Mouse (Mus musculus) T-helper 17 cell (primary cell): ENCODE data around the gene Gstcd.

Experiments used
- in situ Hi-C, 2 experiments: fragments of 300-600 bp; cut with MboI, MseI; formaldehyde crosslinking; loops; 1 replicate in 1 of 2; 2 replicates in 1 of 2; pipeline ENCODE4 v1.15.1; 2025; ENCODE audit warnings: high pct_unique_total_duplicates in 2 of 2

Gstcd gene

GRCm38 (mm10) chr3:133091664-133092273 is at the start of gene Gstcd, which contains the start of gene Ints12:
TSS of gene Gstcd (minus strand) at chr3:133092033.
TSS of gene Ints12 (plus strand) at chr3:133091840.
- in situ Hi-C loops, result loop anchor here (5.0 to 25.0 kb wide), 3 partner anchors 421 to 1954 kb away; no protein-coding TSS in a partner anchor

GRCm38 (mm10) chr3:133132611-133133010 is 40.8 kb upstream of the Gstcd start:
- in situ Hi-C loops, result no loop called here

- in situ Hi-C loops, result no loop called here
Measured at GRCm38 (mm10) chr3:133131372-133131771, 39.5 kb upstream of the Gstcd start.

- in situ Hi-C loops, result no loop called here
Measured at GRCm38 (mm10) chr3:133113281-133113680, 21.4 kb upstream of the Gstcd start.

- in situ Hi-C loops, result no loop called here
Measured at GRCm38 (mm10) chr3:133111741-133112140, 19.9 kb upstream of the Gstcd start.

- in situ Hi-C loops, result no loop called here
Measured at GRCm38 (mm10) chr3:133109844-133110243, 18.0 kb upstream of the Gstcd start.

GRCm38 (mm10) chr3:133108731-133109130 is 16.9 kb upstream of the Gstcd start:
- in situ Hi-C loops, result no loop called here

- in situ Hi-C loops, result no loop called here
Measured at GRCm38 (mm10) chr3:133104436-133104835, 12.6 kb upstream of the Gstcd start.

GRCm38 (mm10) chr3:133103768-133104167 is 11.9 kb upstream of the Gstcd start:
- in situ Hi-C loops, result no loop called here

- in situ Hi-C loops, result loop anchor here (25.0 kb wide), 2 partner anchors 413 to 1962 kb away; no protein-coding TSS in a partner anchor
Measured at GRCm38 (mm10) chr3:133098909-133099308, 7.1 kb upstream of the Gstcd start.

- in situ Hi-C loops, result loop anchor here (25.0 kb wide), 2 partner anchors 414 to 1961 kb away; no protein-coding TSS in a partner anchor
Measured at GRCm38 (mm10) chr3:133098336-133098735, 6.5 kb upstream of the Gstcd start.

- in situ Hi-C loops, result loop anchor here (25.0 kb wide), 2 partner anchors 414 to 1961 kb away; no protein-coding TSS in a partner anchor
Measured at GRCm38 (mm10) chr3:133097936-133098335, 6.1 kb upstream of the Gstcd start.

GRCm38 (mm10) chr3:133094305-133094704 is 2.5 kb upstream of the Gstcd start:
- in situ Hi-C loops, result loop anchor here (5.0 to 25.0 kb wide), 3 partner anchors 418 to 1957 kb away; no protein-coding TSS in a partner anchor

GRCm38 (mm10) chr3:133092936-133093335 is 1.1 kb upstream of the Gstcd start:
- in situ Hi-C loops, result loop anchor here (5.0 to 25.0 kb wide), 3 partner anchors 419 to 1956 kb away; no protein-coding TSS in a partner anchor

- in situ Hi-C loops, result loop anchor here (5.0 to 25.0 kb wide), 3 partner anchors 420 to 1955 kb away; no protein-coding TSS in a partner anchor
Measured at GRCm38 (mm10) chr3:133092274-133092853, 531 bp upstream of the Gstcd start.

GRCm38 (mm10) chr3:133091121-133091663 is 641 bp downstream of the Gstcd start:
- in situ Hi-C loops, result loop anchor here (5.0 to 25.0 kb wide), 3 partner anchors 421 to 1954 kb away; no protein-coding TSS in a partner anchor

- in situ Hi-C loops, result loop anchor here (5.0 to 25.0 kb wide), 3 partner anchors 422 to 1953 kb away; no protein-coding TSS in a partner anchor
Measured at GRCm38 (mm10) chr3:133090247-133091120, 1.3 kb downstream of the Gstcd start.

GRCm38 (mm10) chr3:133085858-133086257 is 6.0 kb downstream of the Gstcd start:
- in situ Hi-C loops, result loop anchor here (25.0 kb wide), 2 partner anchors 426 to 1949 kb away; no protein-coding TSS in a partner anchor

GRCm38 (mm10) chr3:133082736-133083135 is 9.1 kb downstream of the Gstcd start:
- in situ Hi-C loops, result loop anchor here (25.0 kb wide), 2 partner anchors 430 to 1945 kb away; no protein-coding TSS in a partner anchor

GRCm38 (mm10) chr3:133075560-133075959 is 16.3 kb downstream of the Gstcd start:
- in situ Hi-C loops, result loop anchor here (25.0 kb wide), 2 partner anchors 437 to 1938 kb away; no protein-coding TSS in a partner anchor

GRCm38 (mm10) chr3:133052068-133052467 is 39.8 kb downstream of the Gstcd start:
- in situ Hi-C loops, result no loop called here
